Mouse (Mus musculus) thymus, adult 2 months (tissue): ENCODE data around the gene Smyd1.

Experiments
- CTCF ChIP-seq: fragments of 200-500 bp; IDR thresholded peaks from 2 replicates; pipeline ENCODE4 v1.5.1; 2012; ENCODE audit warnings: mild to moderate bottlenecking, control low read depth, low read length, moderate library complexity, borderline replicate concordance; ENCODE audit not compliant: control insufficient read depth, poor library complexity, insufficient read depth; ENCODE audit errors: extremely low read depth
- POLR2A ChIP-seq: fragments of 200-500 bp; IDR thresholded peaks from 2 replicates; pipeline ENCODE4 v1.6.1; 2012; ENCODE audit warnings: mild to moderate bottlenecking, low read length, control low read depth, moderate library complexity; ENCODE audit not compliant: control insufficient read depth, poor library complexity, insufficient read depth; ENCODE audit errors: extremely low read depth

DNA sequence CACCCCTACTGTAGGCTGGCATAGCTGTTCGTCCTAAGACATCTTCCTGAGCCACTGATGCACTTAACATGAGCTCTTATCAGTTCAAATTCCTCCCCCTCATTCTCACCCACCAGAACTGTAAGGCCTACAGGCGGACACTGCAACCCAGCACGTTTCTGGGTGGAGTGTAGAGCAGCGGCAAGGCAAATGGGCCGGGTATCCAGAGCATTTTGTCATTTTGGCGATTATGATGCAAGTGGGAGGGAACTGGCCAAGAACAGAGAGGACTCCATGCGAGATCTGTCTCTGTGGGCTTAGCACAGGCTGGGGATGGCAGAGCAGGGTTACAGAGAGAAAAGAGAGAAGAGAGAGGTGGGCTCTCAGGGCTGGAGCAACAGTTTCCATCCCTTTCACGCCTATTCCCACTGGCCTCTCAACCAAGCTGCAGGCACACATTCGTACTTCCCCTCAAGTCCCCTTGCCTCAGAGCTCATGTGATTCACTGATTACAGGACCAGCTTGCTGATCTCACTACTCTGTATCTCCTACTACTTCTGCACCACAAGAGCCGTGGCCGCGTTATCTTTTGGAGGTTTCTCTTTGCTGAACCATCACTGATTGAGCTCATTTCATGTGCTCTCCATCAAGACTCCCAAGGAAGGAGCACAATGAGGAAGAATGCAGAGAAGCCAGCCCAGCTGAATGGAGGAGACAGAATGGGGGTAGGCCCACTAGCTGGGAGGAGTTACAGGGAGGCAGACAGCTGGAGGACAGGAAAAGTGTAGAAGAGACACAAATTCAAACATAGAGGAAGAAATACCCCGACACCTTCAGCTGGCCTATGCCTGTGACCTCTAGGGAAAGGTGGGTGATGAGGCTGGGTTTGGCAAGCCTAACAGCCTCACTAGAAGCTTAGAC lies 124.1 kb downstream of the Smyd1 start:
- TF ChIP-seq CTCF, result no peak
- no peak for TF ChIP-seq POLR2A
